In genomic region chr6:97226083-97226491, GRCm38 (mm10) we compare ENCODE assay signal across 14 mouse cellular contexts. TPM values are rescaled to one million over a fixed set of nuclear protein-coding genes. Genes with fewer than 3 reads are reported as not detected.
DNase-seq lines count a peak whose midpoint lies in the region; ATAC-seq and TF ChIP-seq lines count a peak whose summit lies in the region.
"Had no signal": no experiment of that assay in that cellular context is flagged by ENCODE, and none has a peak within 500 bp of the region (broad histone marks: within the 10 kb centered on the region; RNA-seq: fewer than 3 reads in every experiment).

No protein-coding gene starts in this region.

- peaks cover 52% of the 10 kb centered on the region for H3K4me1 ChIP-seq in heart, embryonic 12.5 days (replicated peaks)
- 0 out of 2 replicates have a peak, but pooled peaks cover 3% of the 10 kb centered on the region for H3K4me1 ChIP-seq in lung, postnatal 0 days (ENCODE audit: insufficient read depth, low read depth, low read length)
- peaks cover 13% of the 10 kb centered on the region for H3K4me1 ChIP-seq in hindbrain, embryonic 15.5 days (replicated peaks)
- H3K4me1 ChIP-seq in neural tube, embryonic 14.5 days (ENCODE audit: control insufficient read depth, insufficient read depth, low read length) = no peaks in the 10 kb centered on the region

- no peaks in the 10 kb centered on the region for H3K27me3 ChIP-seq in heart, embryonic 12.5 days (replicated peaks)
- H3K27me3 ChIP-seq in lung, postnatal 0 days (replicated peaks; ENCODE audit: insufficient read depth, low read length) = no peaks in the 10 kb centered on the region
- H3K27me3 ChIP-seq in hindbrain, embryonic 15.5 days = no peaks in the 10 kb centered on the region
- no peaks in the 10 kb centered on the region for H3K27me3 ChIP-seq in neural tube, embryonic 14.5 days (ENCODE audit: control insufficient read depth, insufficient read depth, low read length)
- H3K27me3 ChIP-seq: CH12.LX had no signal

- intact Hi-C loops in heart, postnatal 25 days (cut with DNase I) = no loop called here

- no peak overlapping the region for H3K4me2 ChIP-seq in heart, embryonic 12.5 days
- no peak overlapping the region for H3K4me2 ChIP-seq in lung, postnatal 0 days (replicated peaks; ENCODE audit: low read depth, low read length)
- no peak overlapping the region for H3K4me2 ChIP-seq in hindbrain, embryonic 15.5 days
- H3K4me2 ChIP-seq in neural tube, embryonic 14.5 days (ENCODE audit: low read depth, low read length) = no peak overlapping the region

- TF ChIP-seq CTCF in lung, postnatal 0 days (IDR thresholded peaks at IDR 0.05) = no peak

- no peak for TF ChIP-seq EP300 in lung, postnatal 0 days (IDR thresholded peaks at IDR 0.05)

- ATAC-seq in heart, embryonic 12.5 days (ENCODE audit: insufficient number of reproducible peaks, low FRiP score) = no peak
- ATAC-seq in lung, postnatal 0 days = peak; percentile 55; the same call in 1 of the 2 replicates
- peak; percentile 30; the same call in 1 of the 2 replicates for ATAC-seq in hindbrain, embryonic 15.5 days (ENCODE audit: low FRiP score, low read depth)
- peak; percentile 21; the same call in 1 of the 2 replicates for ATAC-seq in neural tube, embryonic 14.5 days (ENCODE audit: low read depth)
- ATAC-seq: inflammation-experienced regulatory T-cells, adult 6 months had no signal

- 22% methylated on average over 1 of the region's 1 CpGs for WGBS in heart, embryonic 12.5 days
- 46% methylated on average over 1 of the region's 1 CpGs for WGBS in lung, postnatal 0 days
- 14% methylated on average over 1 of the region's 1 CpGs for WGBS in hindbrain, embryonic 15.5 days
- 0% methylated on average over 1 of the region's 1 CpGs for WGBS in neural tube, embryonic 14.5 days

- DNase-seq in heart, postnatal 25 days (ENCODE audit: low spot score) = no peak
- no peak for DNase-seq in lung, postnatal 0 days (ENCODE audit: low spot score)
- DNase-seq in lung, postnatal 14 days = no peak
- no peak for DNase-seq in adrenal gland, postnatal 10 days
- DNase-seq: adrenal gland, postnatal 36 days; cerebellum, adult 11 months; kidney, postnatal 36 days had no signal

- no peaks in the 10 kb centered on the region; the same call in 1 of the 2 replicates for H3K9me3 ChIP-seq in heart, embryonic 12.5 days (replicated peaks)
- H3K9me3 ChIP-seq in lung, postnatal 0 days (ENCODE audit: low read length) = no peaks in the 10 kb centered on the region
- H3K9me3 ChIP-seq in hindbrain, embryonic 15.5 days = no peaks in the 10 kb centered on the region
- no peaks in the 10 kb centered on the region for H3K9me3 ChIP-seq in neural tube, embryonic 14.5 days (ENCODE audit: control insufficient read depth, low read length)

- H3K4me3 ChIP-seq in heart, embryonic 12.5 days = no peak overlapping the region
- no peak overlapping the region for H3K4me3 ChIP-seq in lung, postnatal 0 days (ENCODE audit: low read depth, low read length)
- H3K4me3 ChIP-seq in hindbrain, embryonic 15.5 days = no peak overlapping the region
- no peak overlapping the region for H3K4me3 ChIP-seq in neural tube, embryonic 14.5 days (ENCODE audit: low read depth, low read length)

- peaks cover 21% of the 10 kb centered on the region for H3K36me3 ChIP-seq in heart, embryonic 12.5 days
- H3K36me3 ChIP-seq in lung, postnatal 0 days (ENCODE audit: insufficient read depth, low read length) = peaks cover 16% of the 10 kb centered on the region; the same call in 1 of the 2 replicates
- peaks cover 19% of the 10 kb centered on the region; the same call in 1 of the 2 replicates for H3K36me3 ChIP-seq in hindbrain, embryonic 15.5 days
- H3K36me3 ChIP-seq in neural tube, embryonic 14.5 days (ENCODE audit: control insufficient read depth, insufficient read depth, low read length) = peaks cover 10% of the 10 kb centered on the region; the same call in 1 of the 2 replicates

- H3K9ac ChIP-seq in heart, embryonic 12.5 days = 0 out of 2 replicates have a peak overlapping the region, but pooled peaks have one; percentile 10
- no peak overlapping the region for H3K9ac ChIP-seq in lung, postnatal 0 days (replicated peaks; ENCODE audit: low read depth)
- H3K9ac ChIP-seq in hindbrain, embryonic 15.5 days = no peak overlapping the region
- 0 out of 2 replicates have a peak overlapping the region, but pooled peaks have one; percentile 12 for H3K9ac ChIP-seq in neural tube, embryonic 14.5 days (replicated peaks; ENCODE audit: low read depth, low read length)

- peak overlapping the region; percentile 81 for H3K27ac ChIP-seq in heart, embryonic 12.5 days (ENCODE audit: poor library complexity, severe bottlenecking)
- H3K27ac ChIP-seq in lung, postnatal 0 days (ENCODE audit: low read length) = no peak overlapping the region
- H3K27ac ChIP-seq in hindbrain, embryonic 15.5 days (replicated peaks) = peak overlapping the region; percentile 23; the same call in 1 of the 2 replicates
- 0 out of 2 replicates have a peak overlapping the region, but pooled peaks have one; percentile 56 for H3K27ac ChIP-seq in neural tube, embryonic 14.5 days (ENCODE audit: low read depth, low read length)

RNA-seq across cellular contexts. Expression of gene Arl6ip5, which starts 15.6 kb away (rescaled TPM):
- 96.9 and 97.9 TPM in 2 replicates for polyA plus RNA-seq in heart, embryonic 12.5 days (2016; fragmentation: Nextera tagmentation; extraction: Ambion mirVana)
- 100 to 1,000 TPM; 114 to 127 TPM for total RNA-seq in heart, postnatal 25 days (2021)
- 90.3 and 91.9 TPM in 2 replicates for polyA plus RNA-seq in lung, postnatal 0 days (2015; fragmentation: Nextera tagmentation; extraction: Ambion mirVana)
- polyA plus RNA-seq in hindbrain, embryonic 15.5 days (2015; fragmentation: Nextera tagmentation; extraction: Ambion mirVana) = 132 and 133 TPM in 2 replicates
- polyA plus RNA-seq in neural tube, embryonic 14.5 days (2014; fragmentation: Nextera tagmentation; extraction: Ambion mirVana) = 64.8 and 80.2 TPM in 2 replicates
- 10 to 100 TPM; 79.0 to 91.6 TPM for total RNA-seq in adrenal gland, postnatal 10 days (2021)

RNA-seq across cellular contexts. Expression of gene Uba3, which starts 20.6 kb away (rescaled TPM):
- 79.1 and 79.3 TPM in 2 replicates for polyA plus RNA-seq in heart, embryonic 12.5 days (2016; fragmentation: Nextera tagmentation; extraction: Ambion mirVana)
- 10 to 100 TPM; 63.0 to 64.0 TPM for total RNA-seq in heart, postnatal 25 days (2021)
- polyA plus RNA-seq in lung, postnatal 0 days (2015; fragmentation: Nextera tagmentation; extraction: Ambion mirVana) = 35.8 and 43.2 TPM in 2 replicates
- 84.0 and 84.3 TPM in 2 replicates for polyA plus RNA-seq in hindbrain, embryonic 15.5 days (2015; fragmentation: Nextera tagmentation; extraction: Ambion mirVana)
- 96.3 and 96.8 TPM in 2 replicates for polyA plus RNA-seq in neural tube, embryonic 14.5 days (2014; fragmentation: Nextera tagmentation; extraction: Ambion mirVana)
- total RNA-seq in adrenal gland, postnatal 10 days (2021) = 10 to 100 TPM; 59.4 to 66.5 TPM

RNA-seq across cellular contexts. Expression of gene Lmod3, which starts 26.5 kb away (rescaled TPM):
- 18.0 and 18.7 TPM in 2 replicates for polyA plus RNA-seq in heart, embryonic 12.5 days (2016; fragmentation: Nextera tagmentation; extraction: Ambion mirVana)
- total RNA-seq in heart, postnatal 25 days (2021) = 10 to 100 TPM; 62.9 to 66.5 TPM
- 0.24 and 0.31 TPM in 2 replicates for polyA plus RNA-seq in lung, postnatal 0 days (2015; fragmentation: Nextera tagmentation; extraction: Ambion mirVana)
- polyA plus RNA-seq in hindbrain, embryonic 15.5 days (2015; fragmentation: Nextera tagmentation; extraction: Ambion mirVana) = not detected in 2 replicates
- 0.09 TPM in 1 of 2 replicates, not detected in the other for polyA plus RNA-seq in neural tube, embryonic 14.5 days (2014; fragmentation: Nextera tagmentation; extraction: Ambion mirVana)
- 10 to 100 TPM in 1 of 2 experiments, 1 to 10 TPM in 1; 3.1 to 17.1 TPM for total RNA-seq in adrenal gland, postnatal 10 days (2021)
- total RNA-seq: adrenal gland, postnatal 36 days; CH12.LX; left cerebral cortex, adult 18-20 months had no signal
- polyA plus RNA-seq: small intestine, adult 2 months had no signal

RNA-seq across cellular contexts. Expression of gene Tmf1, which starts 47.2 kb away (rescaled TPM):
- 28.7 and 29.9 TPM in 2 replicates for polyA plus RNA-seq in heart, embryonic 12.5 days (2016; fragmentation: Nextera tagmentation; extraction: Ambion mirVana)
- 10 to 100 TPM; 33.3 to 36.4 TPM for total RNA-seq in heart, postnatal 25 days (2021)
- polyA plus RNA-seq in lung, postnatal 0 days (2015; fragmentation: Nextera tagmentation; extraction: Ambion mirVana) = 51.0 and 53.9 TPM in 2 replicates
- polyA plus RNA-seq in hindbrain, embryonic 15.5 days (2015; fragmentation: Nextera tagmentation; extraction: Ambion mirVana) = 33.0 and 37.2 TPM in 2 replicates
- polyA plus RNA-seq in neural tube, embryonic 14.5 days (2014; fragmentation: Nextera tagmentation; extraction: Ambion mirVana) = 40.4 and 42.5 TPM in 2 replicates
- 10 to 100 TPM; 37.0 to 43.5 TPM for total RNA-seq in adrenal gland, postnatal 10 days (2021)

Comparison
In these comparisons a context has a peak if more than half of its experiments do, and no peak if none do; other contexts are left out.
1. H3K9ac ChIP-seq: peak in heart, embryonic 12.5 days (single experiment) and neural tube, embryonic 14.5 days (single experiment); none in lung, postnatal 0 days (single experiment) and hindbrain, embryonic 15.5 days (single experiment).
2. RNA of gene Lmod3, which starts 26.5 kb away (polyA plus RNA-seq): 18.0 to 18.7 TPM in heart, embryonic 12.5 days; 0.24 to 0.31 TPM in lung, postnatal 0 days, 0.09 TPM in neural tube, embryonic 14.5 days and not detected in hindbrain, embryonic 15.5 days; every median in the first group is over 10 times any median in the second.